Mouse (Mus musculus) small intestine, adult 2 months (tissue): Measurements from ENCODE around the gene Nhlh2.

Experiments
- CTCF ChIP-seq: fragments of 200-500 bp; IDR thresholded peaks from 2 replicates; pipeline ENCODE4 v1.5.1; 2012; ENCODE audit warnings: low read depth, mild to moderate bottlenecking, control low read depth, inconsistent platforms, low read length, moderate library complexity, mixed read lengths; ENCODE audit not compliant: insufficient replicate concordance, insufficient read length; ENCODE audit errors: extremely low read depth
- POLR2A ChIP-seq: fragments of 200-500 bp; IDR thresholded peaks from 2 replicates; pipeline ENCODE4 v1.6.1; 2012; ENCODE audit warnings: low read depth, mild to moderate bottlenecking, control low read depth, inconsistent platforms, low read length, moderate library complexity

- no peak for TF ChIP-seq POLR2A
- TF ChIP-seq CTCF = no peak
Observed at GRCm38 (mm10) chr3:101997851-101998250, 12.0 kb upstream of the Nhlh2 start.
